Mouse (Mus musculus) heart, embryonic 15.5 days (tissue): ENCODE measurements at regions not wholly inside any gene's neighbourhood (a gene's known extent, or its start where the extent isn't known, plus 50 kb on each side); places are given as distances from the start of the nearest gene placed in this dataset.

Experiments
- ATAC-seq: fragments of 200-750 bp; cut with Nextera tagmentation; replicated peaks from 2 replicates; pipeline ENCODE4 v1.8.0; 2017; ENCODE audit warnings: low read depth, moderate TSS enrichment; ENCODE audit not compliant: insufficient number of reproducible peaks, insufficient read depth, low FRiP score
- H3K27ac ChIP-seq: fragments of 300-500 bp; sonication (generic); 2 replicates; pipeline ENCODE4 v1.5.1; 2015; ENCODE audit warnings: mild to moderate bottlenecking, inconsistent platforms
- H3K27me3 ChIP-seq: fragments of 300-500 bp; sonication (generic); 2 replicates; pipeline ENCODE4 v1.6.1; 2015; ENCODE audit warnings: inconsistent platforms
- H3K36me3 ChIP-seq: fragments of 300-500 bp; sonication (generic); 2 replicates; pipeline ENCODE4 v1.6.1; 2015; ENCODE audit warnings: mild to moderate bottlenecking, inconsistent platforms
- H3K4me1 ChIP-seq: fragments of 300-500 bp; sonication (generic); replicated peaks from 2 replicates; pipeline ENCODE4 v1.6.1; 2015; ENCODE audit warnings: inconsistent platforms
- H3K4me2 ChIP-seq: fragments of 300-500 bp; sonication (generic); 2 replicates; pipeline ENCODE4 v1.6.1; 2015; ENCODE audit warnings: inconsistent platforms, mild to moderate bottlenecking, moderate library complexity
- H3K4me3 ChIP-seq: fragments of 300-500 bp; sonication (generic); 2 replicates; pipeline ENCODE4 v1.5.1; 2015; ENCODE audit warnings: mild to moderate bottlenecking, inconsistent platforms
- H3K9ac ChIP-seq: fragments of 300-500 bp; sonication (generic); 2 replicates; pipeline ENCODE4 v1.6.1; 2015; ENCODE audit warnings: mild to moderate bottlenecking, inconsistent platforms
- H3K9me3 ChIP-seq: fragments of 300-500 bp; sonication (generic); replicated peaks from 2 replicates; pipeline ENCODE4 v1.6.1; 2016; ENCODE audit warnings: inconsistent platforms
- WGBS: fragments of 180-500 bp; shearing (Covaris S2); methylation state at CpG from one replicate; pipeline ENCODE4 v1.1.7; 2015; ENCODE audit warnings: mixed read lengths; 5-methylcytosine and 5-hydroxymethylcytosine counted together

DNA sequence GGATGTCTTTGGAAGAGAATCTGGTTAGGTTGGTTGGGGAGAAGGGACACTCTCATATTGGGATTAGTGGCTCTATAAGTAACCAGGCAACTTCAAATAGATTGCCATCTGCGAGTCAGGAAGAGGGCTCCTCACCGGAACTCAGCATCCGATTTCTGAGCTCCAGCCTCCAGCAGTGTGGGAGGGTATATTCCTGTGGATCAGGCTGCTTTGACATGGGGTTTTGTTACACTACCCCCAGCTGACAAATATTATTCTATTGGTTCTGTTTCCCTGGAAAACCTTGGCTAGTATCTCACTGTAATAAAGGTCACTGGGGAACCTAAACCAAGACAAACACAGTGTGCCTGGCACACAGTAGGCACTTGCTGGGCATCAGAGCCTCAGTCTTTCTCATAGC is 179.9 kb downstream of the Enc1 start:
- no peaks in the 10 kb centered on the region for H3K36me3 ChIP-seq
- WGBS = 67% methylated on average over 3 of the region's 3 CpGs

DNA sequence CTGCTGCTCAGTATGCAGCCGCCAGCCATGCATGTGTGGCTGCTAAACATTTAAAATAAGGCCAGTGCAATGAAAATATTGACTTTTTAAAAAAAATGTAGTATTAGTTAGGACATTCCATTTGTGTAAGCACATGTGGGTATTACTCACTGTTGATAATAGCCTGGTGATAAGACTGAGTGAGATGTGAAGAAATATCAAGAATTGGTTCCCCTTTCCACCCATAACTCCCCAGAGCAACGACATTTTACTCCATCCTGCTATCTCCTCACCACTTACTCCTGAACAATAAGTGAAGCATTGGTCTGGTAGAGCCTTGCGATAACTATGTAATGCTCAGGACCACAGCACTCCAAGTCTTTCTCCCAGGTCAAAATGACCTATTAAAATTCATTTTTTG is 178.2 kb downstream of the Enc1 start:
- no peaks in the 10 kb centered on the region for H3K4me1 ChIP-seq
- H3K36me3 ChIP-seq = no peaks in the 10 kb centered on the region
- WGBS = 64% methylated on average over 3 of the region's 3 CpGs
- H3K27me3 ChIP-seq = peaks cover 10% of the 10 kb centered on the region; the same call in 1 of the 2 replicates
- no peak overlapping the region for H3K4me3 ChIP-seq
- H3K4me2 ChIP-seq = no peak overlapping the region
- no peak for ATAC-seq
- no peak overlapping the region for H3K9ac ChIP-seq
- H3K9me3 ChIP-seq = no peaks in the 10 kb centered on the region
- H3K27ac ChIP-seq = no peak overlapping the region

More for the DNA sequence above, 179.9 kb downstream of the Enc1 start:
- H3K4me2 ChIP-seq = no peak overlapping the region
- no peak for ATAC-seq
- peaks cover 10% of the 10 kb centered on the region; the same call in 1 of the 2 replicates for H3K27me3 ChIP-seq
- H3K27ac ChIP-seq = no peak overlapping the region
- no peaks in the 10 kb centered on the region for H3K4me1 ChIP-seq
- H3K9ac ChIP-seq = no peak overlapping the region
- H3K9me3 ChIP-seq = no peaks in the 10 kb centered on the region
- no peak overlapping the region for H3K4me3 ChIP-seq

- 74% methylated on average over 8 of the region's 8 CpGs for WGBS
- no peaks in the 10 kb centered on the region for H3K9me3 ChIP-seq
Measured at GRCm38 (mm10) chr13:97418681-97419080, 177.8 kb downstream of the Enc1 start.

GRCm38 (mm10) chr13:97418081-97418480 is 177.2 kb downstream of the Enc1 start:
- Histone ChIP-seq H3K4me2 (no peak overlapping the region), H3K9ac (no peak overlapping the region), H3K9me3 (no peaks in the 10 kb centered on the region), H3K27ac (no peak overlapping the region), H3K27me3 (peaks cover 10% of the 10 kb centered on the region; the same call in 1 of the 2 replicates), H3K4me3 (no peak overlapping the region), H3K36me3 (no peaks in the 10 kb centered on the region), H3K4me1 (no peaks in the 10 kb centered on the region)
- 69% methylated on average over 6 of the region's 6 CpGs for WGBS
- no peak for ATAC-seq

More at GRCm38 (mm10) chr13:97418681-97419080, 177.8 kb downstream of the Enc1 start:
- Histone ChIP-seq H3K4me3 (no peak overlapping the region), H3K4me2 (no peak overlapping the region), H3K36me3 (no peaks in the 10 kb centered on the region), H3K9ac (no peak overlapping the region), H3K4me1 (no peaks in the 10 kb centered on the region), H3K27ac (no peak overlapping the region), H3K27me3 (peaks cover 10% of the 10 kb centered on the region; the same call in 1 of the 2 replicates)
- no peak for ATAC-seq

GRCm38 (mm10) chr13:97415927-97416709 is 175.2 kb downstream of the Enc1 start:
- Histone ChIP-seq H3K4me2 (no peak overlapping the region), H3K27ac (no peak overlapping the region), H3K9ac (no peak overlapping the region), H3K9me3 (no peaks in the 10 kb centered on the region), H3K4me3 (no peak overlapping the region), H3K4me1 (no peaks in the 10 kb centered on the region), H3K36me3 (no peaks in the 10 kb centered on the region), H3K27me3 (peaks cover 10% of the 10 kb centered on the region; the same call in 1 of the 2 replicates)
- no peak for ATAC-seq
- 80% methylated on average over 10 of the region's 10 CpGs for WGBS

DNA sequence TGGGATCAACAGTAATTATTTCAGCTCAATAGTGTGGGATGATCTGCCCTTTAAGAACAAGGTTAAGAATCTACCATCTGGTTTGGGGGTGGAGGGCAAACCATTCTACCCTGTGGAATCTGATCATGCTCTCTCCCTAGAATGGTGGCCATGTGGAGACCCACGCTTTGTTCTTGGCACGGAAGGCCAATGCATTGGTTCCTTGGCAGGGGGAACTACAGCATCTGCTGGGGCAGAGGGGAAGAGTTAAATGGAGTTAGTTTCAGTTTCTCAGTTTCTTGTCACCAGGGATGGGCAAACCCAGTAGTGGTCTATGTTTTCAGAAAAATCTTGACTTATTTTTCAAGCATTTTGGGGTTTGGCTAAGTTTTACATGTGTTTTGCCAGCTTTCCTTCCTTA is 174.5 kb downstream of the Enc1 start:
- Histone ChIP-seq H3K27ac (no peak overlapping the region), H3K27me3 (peaks cover 7% of the 10 kb centered on the region; the same call in 1 of the 2 replicates), H3K4me1 (peaks cover 2% of the 10 kb centered on the region), H3K9me3 (no peaks in the 10 kb centered on the region), H3K36me3 (no peaks in the 10 kb centered on the region), H3K4me2 (no peak overlapping the region), H3K9ac (no peak overlapping the region), H3K4me3 (no peak overlapping the region)
- 90% methylated on average over 2 of the region's 2 CpGs for WGBS
- ATAC-seq = no peak

DNA sequence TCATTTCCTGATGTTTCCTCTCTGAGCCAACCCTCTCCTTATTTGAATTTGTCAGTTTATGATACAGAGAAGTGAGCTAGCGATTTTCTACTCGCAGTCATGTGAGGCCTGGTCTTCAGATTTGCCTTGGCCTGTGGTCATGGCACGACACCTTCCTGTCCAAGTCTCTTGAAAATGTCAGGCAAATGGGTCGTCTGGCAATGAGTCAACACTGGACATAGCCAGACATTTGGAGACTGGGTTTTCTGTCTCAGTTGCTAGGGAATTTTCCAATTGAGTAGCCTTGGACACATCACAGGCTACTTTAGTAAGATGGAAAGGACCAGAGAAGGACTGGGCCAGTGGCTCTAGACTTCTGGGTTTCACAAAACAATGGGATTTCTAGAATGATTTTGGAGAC is 171.2 kb downstream of the Enc1 start:
- H3K27me3 ChIP-seq = peaks cover 9% of the 10 kb centered on the region
- no peak overlapping the region for H3K4me2 ChIP-seq
- H3K9ac ChIP-seq = no peak overlapping the region
- no peak for ATAC-seq
- H3K9me3 ChIP-seq = no peaks in the 10 kb centered on the region
- no peaks in the 10 kb centered on the region for H3K36me3 ChIP-seq
- 68% methylated on average over 4 of the region's 4 CpGs for WGBS
- peaks cover 22% of the 10 kb centered on the region for H3K4me1 ChIP-seq
- no peak overlapping the region for H3K27ac ChIP-seq
- H3K4me3 ChIP-seq = no peak overlapping the region

DNA sequence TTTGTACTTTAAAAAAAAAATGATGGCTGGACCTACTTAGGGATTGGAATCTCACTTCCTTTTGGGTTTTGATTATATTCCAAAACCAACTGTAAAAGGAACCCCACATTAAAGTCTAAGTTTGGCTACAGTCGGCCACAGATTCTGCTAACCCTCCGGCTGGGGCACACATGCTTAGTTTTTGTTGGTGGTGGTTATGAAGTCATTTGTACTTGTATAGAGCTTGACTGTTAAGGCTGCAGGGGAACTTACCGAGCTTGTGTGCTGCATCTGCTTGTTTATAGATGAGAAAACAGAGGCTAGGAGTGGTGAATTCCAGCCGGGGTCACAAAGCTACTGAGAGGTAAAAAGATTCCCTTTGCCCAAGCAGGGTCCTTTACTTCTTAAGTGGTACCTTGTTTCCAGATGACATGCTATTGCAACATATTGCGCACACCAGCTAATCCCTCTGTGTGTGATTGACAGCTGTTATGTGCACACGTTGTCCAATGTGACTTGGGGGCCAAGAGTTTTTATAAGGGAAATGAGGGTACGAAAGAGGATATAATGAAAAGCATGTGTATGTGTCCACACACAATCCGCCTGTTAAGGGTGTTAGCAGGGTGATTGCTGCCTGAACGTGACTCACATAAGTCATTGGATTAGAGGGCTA is 169.8 kb downstream of the Enc1 start:
- Histone ChIP-seq H3K4me2 (no peak overlapping the region), H3K27me3 (peaks cover 20% of the 10 kb centered on the region), H3K4me3 (no peak overlapping the region), H3K36me3 (no peaks in the 10 kb centered on the region), H3K4me1 (peaks cover 22% of the 10 kb centered on the region), H3K9me3 (no peaks in the 10 kb centered on the region), H3K9ac (no peak overlapping the region), H3K27ac (no peak overlapping the region)
- ATAC-seq = no peak
- whole genome bisulfite sequencing = 69% methylated on average over 9 of the region's 9 CpGs

GRCm38 (mm10) chr13:97409891-97410525 is 169.1 kb downstream of the Enc1 start:
- Histone ChIP-seq H3K4me1 (peaks cover 22% of the 10 kb centered on the region), H3K9ac (no peak overlapping the region), H3K27ac (no peak overlapping the region), H3K36me3 (no peaks in the 10 kb centered on the region), H3K4me2 (no peak overlapping the region), H3K27me3 (peaks cover 23% of the 10 kb centered on the region), H3K4me3 (no peak overlapping the region), H3K9me3 (no peaks in the 10 kb centered on the region)
- 51% methylated on average over 6 of the region's 6 CpGs for WGBS
- no peak for ATAC-seq

DNA sequence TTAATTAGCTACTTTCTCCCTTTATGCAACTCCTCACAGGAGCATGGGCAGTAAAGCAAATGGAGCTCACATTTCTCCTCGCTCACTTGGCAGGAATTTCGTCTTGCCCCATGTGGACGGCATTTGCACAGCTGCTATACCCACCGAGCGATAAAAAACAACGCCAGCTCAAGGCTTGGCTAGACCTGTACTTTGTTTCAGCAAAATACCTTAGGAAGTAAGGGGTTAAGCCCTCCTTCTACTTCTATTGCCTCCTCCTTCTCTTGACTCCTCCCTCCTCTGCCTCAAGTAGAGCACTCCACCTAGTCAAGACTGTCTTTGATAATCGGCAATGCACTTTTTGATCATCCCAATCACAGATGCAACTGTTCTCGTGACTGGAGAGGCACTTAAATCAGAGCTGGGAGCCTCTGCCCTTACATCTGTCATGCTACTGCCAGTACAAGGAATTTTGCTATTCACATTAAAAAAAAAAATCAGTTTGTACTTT is 168.4 kb downstream of the Enc1 start:
- no peaks in the 10 kb centered on the region for H3K36me3 ChIP-seq
- no peak overlapping the region for H3K4me2 ChIP-seq
- no peak overlapping the region for H3K27ac ChIP-seq
- H3K27me3 ChIP-seq = peaks cover 25% of the 10 kb centered on the region
- H3K9ac ChIP-seq = no peak overlapping the region
- no peak overlapping the region for H3K4me3 ChIP-seq
- ATAC-seq = no peak
- WGBS = 62% methylated on average over 8 of the region's 8 CpGs
- H3K4me1 ChIP-seq = peaks cover 22% of the 10 kb centered on the region
- no peaks in the 10 kb centered on the region for H3K9me3 ChIP-seq
